Mouse (Mus musculus) kidney, adult 18-20 months (tissue): ENCODE data around the gene Nat8f4.
"Not testable (repeated sequence)": the region's sequence is repeated elsewhere in the genome, so short reads cannot be mapped to it uniquely, and the experiment has no call there.

ENCODE experiments used
- DNase-seq: peaks from one replicate; pipeline ENCODE4 v3.0.0; 2021

The Nat8f4 gene

GRCm38 (mm10) chr6:85904642-85905061 lies at the start of gene Nat8f4:
TSS of gene Nat8f4 (minus strand) at chr6:85904884.
- DNase-seq = peak; percentile 91

- DNase-seq = no peak
Measured at GRCm38 (mm10) chr6:85948549-85948948, 43.9 kb upstream of the Nat8f4 start.

DNA sequence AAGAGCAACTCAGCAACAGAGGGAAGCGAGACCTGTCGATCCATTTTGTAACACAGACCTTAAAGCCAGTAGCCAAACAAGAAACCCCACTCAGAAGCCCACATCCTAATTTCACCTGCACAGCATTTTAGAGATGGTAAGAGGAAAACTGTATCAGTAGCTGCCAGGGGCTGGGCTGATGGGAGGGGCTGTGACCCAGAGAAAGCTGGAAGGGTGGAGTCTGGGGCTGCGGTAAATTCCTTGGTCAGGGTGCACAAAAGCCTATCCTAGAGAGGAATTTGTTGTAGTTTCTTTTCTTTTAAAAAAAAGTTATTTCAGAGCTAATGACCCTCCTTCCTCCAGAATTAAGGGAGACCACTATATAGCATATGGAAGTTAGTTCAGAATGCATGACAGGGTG lies 37.8 kb upstream of the Nat8f4 start:
- no peak for DNase-seq

- no peak for DNase-seq
Measured at GRCm38 (mm10) chr6:85938701-85939100, 34.0 kb upstream of the Nat8f4 start.

DNA sequence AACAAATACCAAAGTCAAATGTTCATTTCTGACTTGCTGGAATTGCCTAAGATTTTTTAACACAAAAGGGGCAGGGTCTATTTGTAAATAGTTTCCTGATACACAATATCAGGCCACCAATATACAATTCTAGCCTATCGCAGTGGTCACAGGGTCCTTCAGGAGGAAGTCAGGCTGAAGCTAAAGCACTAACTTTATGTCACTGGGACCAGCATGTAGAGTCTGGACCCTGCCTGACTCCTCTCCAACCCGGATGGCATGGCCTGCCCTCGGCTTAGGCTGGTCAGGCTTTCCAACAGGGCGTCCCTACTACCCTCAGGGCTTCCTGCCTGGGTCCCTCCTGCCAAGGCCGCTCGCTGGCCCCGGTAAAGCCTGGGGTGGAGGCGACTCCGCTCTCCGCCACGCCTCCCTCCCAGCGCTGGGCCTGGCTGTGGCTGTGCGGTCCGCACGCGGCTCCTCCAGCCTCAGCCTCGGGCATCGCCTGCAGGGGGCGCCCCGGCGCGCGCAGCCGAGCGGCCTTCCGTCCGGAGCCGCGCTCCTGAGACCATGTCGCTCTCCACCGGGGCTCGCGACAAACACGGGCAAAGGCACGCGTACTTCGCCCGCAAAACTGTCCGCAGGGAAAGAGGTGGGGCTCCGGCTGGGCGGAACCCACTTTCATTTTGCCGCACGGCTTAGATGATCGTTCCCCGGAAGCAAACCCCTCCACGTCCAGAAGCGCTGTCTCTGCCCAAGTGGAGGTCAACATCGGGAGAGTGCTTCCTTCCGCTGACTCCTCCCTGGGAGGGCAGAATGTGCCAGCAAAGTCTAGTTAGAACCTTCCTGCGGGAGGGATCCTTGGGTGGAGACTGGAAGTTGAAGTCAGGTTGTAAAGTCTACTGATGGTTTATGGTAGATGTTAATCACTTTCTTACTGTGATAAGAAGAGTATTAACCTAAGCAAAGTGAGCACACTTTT lies 32.1 kb upstream of the Nat8f4 start:
- DNase-seq = peak; percentile 91

DNA sequence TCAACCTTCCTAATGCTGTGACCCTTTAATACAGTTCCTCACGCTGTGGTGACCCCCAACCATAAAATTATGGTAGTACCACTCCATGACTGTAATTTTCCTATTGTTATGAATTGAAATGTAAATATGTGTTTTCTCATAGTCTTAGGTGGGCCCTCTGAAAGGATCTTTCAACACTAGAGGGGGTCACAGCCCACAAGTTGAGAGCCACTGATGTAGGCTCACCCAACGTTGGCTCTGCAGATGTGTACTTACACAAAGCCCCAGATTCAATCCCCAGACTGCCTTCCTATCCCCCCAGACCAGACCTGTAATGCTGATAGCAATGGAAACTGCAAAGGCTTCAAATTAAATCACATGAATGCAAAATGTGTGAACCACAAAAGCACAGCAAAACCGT lies 31.0 kb upstream of the Nat8f4 start:
- DNase-seq = no peak

DNA sequence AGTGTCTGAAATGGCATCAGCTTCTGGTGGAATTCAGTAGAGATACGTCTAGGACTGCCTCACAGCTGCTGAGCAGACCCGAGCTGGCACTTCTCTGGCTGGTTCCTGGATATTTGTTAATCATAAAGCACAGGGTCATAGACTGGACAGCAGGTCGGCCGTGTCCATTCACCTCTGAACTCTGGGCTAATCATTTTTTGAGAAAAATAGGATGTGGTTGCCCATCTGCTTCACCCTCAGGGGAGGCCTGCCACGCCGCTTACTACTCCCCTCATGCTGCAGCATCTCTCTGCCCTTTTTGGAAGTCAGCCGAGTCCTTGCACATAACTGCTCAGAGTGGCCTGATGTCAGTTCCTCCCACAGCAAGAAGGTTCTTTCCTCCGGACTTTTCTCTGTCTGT lies 29.4 kb upstream of the Nat8f4 start:
- peak; percentile 74 for DNase-seq

DNA sequence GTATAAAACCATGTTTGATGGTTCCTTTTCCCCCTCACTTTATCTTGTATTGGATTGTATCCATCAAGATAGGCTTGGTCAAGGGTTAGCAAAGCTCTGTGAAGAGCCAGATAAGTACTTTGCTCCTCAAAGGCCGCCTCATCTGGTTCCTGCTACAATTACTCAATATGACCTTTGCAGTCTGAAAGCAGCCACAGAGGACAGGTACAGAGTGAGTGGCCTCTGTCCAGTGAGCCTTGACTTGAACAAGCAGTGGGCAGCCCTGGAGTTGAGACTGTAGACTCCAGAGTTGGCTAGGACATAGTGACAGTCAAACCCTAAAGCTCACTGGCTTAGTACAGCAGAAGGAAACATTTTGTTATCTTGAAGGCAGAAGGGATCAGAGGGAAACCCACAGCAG lies 24.6 kb upstream of the Nat8f4 start:
- peak; percentile 53 for DNase-seq

GRCm38 (mm10) chr6:85927476-85928464 lies 23.1 kb upstream of the Nat8f4 start:
- DNase-seq = peak; percentile 71

GRCm38 (mm10) chr6:85926709-85927108 lies 22.0 kb upstream of the Nat8f4 start:
- DNase-seq = no peak

GRCm38 (mm10) chr6:85923643-85924042 lies 19.0 kb upstream of the Nat8f4 start:
- DNase-seq = no peak

GRCm38 (mm10) chr6:85919401-85919800 lies 14.7 kb upstream of the Nat8f4 start:
- DNase-seq = no peak

DNA sequence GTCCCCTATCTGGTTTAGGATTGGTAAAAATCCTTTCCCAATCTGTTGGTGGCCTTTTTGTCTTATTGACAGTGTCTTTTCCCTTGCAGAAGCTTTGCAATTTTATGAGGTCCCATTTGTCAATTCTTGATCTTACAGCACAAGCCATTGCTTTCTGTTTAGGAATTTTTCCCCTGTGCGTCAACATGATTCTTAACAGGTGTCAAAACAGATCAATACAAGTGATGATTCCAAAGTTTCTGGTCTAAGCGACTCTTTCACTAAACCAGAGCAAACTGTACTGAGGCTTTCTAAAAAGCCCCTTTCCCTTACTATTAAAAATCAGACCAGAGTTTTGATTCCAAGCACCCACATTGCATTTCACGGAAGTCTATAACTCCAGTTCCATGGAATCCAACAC lies 13.7 kb upstream of the Nat8f4 start:
- not testable (repeated sequence) for DNase-seq

DNA sequence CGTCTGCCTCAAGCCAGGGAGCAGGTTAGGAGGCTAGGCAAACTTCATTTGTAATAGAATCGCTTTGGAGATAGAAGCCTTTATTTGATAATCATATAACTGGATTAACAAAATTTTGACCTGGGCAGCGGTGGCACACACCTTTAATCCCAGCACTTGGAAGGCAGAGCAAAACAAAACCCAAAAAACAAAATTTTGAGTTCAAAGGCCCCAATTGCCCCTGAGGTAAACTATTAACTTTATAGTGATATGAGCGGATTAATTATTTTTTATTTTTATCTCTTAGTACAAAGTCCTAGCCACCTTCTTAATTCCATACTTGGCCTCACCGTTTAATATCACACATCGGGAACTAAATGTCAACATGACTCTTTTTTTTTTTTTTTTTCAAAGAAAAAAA lies 11.9 kb upstream of the Nat8f4 start:
- no peak for DNase-seq

- peak; percentile 96 for DNase-seq
Measured at GRCm38 (mm10) chr6:85915539-85916513, 11.1 kb upstream of the Nat8f4 start, which contains the start of gene Nat8f1. TSS of gene Nat8f1 (minus strand) at chr6:85915687.

DNA sequence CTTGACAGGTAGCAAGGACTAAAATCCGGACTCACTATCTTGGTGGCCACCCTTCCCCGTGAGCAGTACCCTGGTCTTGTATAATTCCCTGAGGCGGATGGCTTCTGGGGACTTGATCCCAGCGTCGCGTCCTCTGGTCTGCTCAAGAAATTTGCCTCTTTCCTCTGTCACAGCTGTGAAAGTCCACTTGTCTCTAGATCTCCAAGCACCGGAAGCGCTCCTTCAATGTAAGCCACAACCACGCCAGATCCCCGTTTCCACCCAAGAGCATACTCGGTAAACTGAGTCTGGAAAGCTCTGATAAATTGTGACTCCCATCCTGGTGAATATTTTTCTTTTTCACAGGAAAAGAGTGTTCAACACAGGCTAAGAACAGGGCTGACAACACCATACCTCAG lies 10.5 kb upstream of the Nat8f4 start:
- no peak for DNase-seq

- DNase-seq = no peak
Measured at GRCm38 (mm10) chr6:85911587-85911986, 6.9 kb upstream of the Nat8f4 start, which contains the start of gene Tprkb. TSS of gene Tprkb (plus strand) at chr6:85911865.

DNA sequence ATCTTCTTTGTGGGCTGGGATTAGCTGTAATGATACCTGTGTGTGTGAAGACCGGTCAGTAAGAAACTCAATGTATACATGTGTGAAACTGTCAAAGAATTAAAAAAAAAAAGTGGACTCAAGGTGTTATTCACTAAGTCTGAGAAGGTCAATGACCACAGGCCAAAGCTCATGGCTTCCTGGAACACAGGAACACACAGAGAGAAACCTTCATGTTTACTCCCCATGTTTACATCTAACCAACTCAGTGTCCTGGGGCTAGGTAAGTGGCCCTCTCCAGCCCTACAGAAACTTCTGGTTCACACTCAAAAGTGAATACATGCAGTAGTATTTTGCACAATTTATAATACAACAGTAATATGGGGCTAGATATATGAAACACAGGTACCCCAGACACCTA lies 5.0 kb upstream of the Nat8f4 start:
- DNase-seq = no peak

- DNase-seq = no peak
Measured at GRCm38 (mm10) chr6:85908341-85908740, 3.7 kb upstream of the Nat8f4 start.

- DNase-seq = not testable (repeated sequence)
Measured at GRCm38 (mm10) chr6:85906911-85907351, 2.2 kb upstream of the Nat8f4 start.

GRCm38 (mm10) chr6:85902303-85902702 lies 2.4 kb downstream of the Nat8f4 start:
- DNase-seq = no peak
